Mouse (Mus musculus): ENCODE results near the gene Fam234a.

- TF ChIP-seq CTCF (IDR thresholded peaks at IDR 0.05; ENCODE audit: control insufficient read depth, insufficient read depth, insufficient read length) (no peak), CEBPB (IDR thresholded peaks at IDR 0.05; ENCODE audit: low read depth) (no peak), MYOG (IDR thresholded peaks at IDR 0.05; ENCODE audit: control insufficient read depth, extremely low read depth, insufficient read length) (no peak), MAX (IDR thresholded peaks at IDR 0.05) (no peak), FOSL1 (IDR thresholded peaks at IDR 0.05; ENCODE audit: insufficient read depth, low read length, poor library complexity, severe bottlenecking) (no peak), USF1 (IDR thresholded peaks at IDR 0.05; ENCODE audit: low read depth) (no peak)
Observed at GRCm38 (mm10) chr17:26207686-26208085, 36.4 kb downstream of the Fam234a start, which contains the start of gene Arhgdig.
